Mouse (Mus musculus): Measurements from ENCODE around the gene Gm20388. TPM values are rescaled to one million over a fixed set of nuclear protein-coding genes. Genes with fewer than 3 reads are reported as not detected.

Gene Gm20388
- polyA plus RNA-seq, 1 experiment from 2014 or later, result not detected

- Histone ChIP-seq H3K4me1 (peaks cover 19% of the 10 kb centered on the region), H3K27me3 (no peaks in the 10 kb centered on the region), H3K36me3 (peaks cover 29% of the 10 kb centered on the region), H3K4me2 (no peak overlapping the region), H3K9ac (no peak overlapping the region), H3K4me3 (no peak overlapping the region), H3K27ac (no peak overlapping the region), H3K9me3 (no peaks in the 10 kb centered on the region)
- 83% methylated on average over 10 of the region's 10 CpGs for WGBS
- no peak for ATAC-seq (ENCODE audit: insufficient number of reproducible peaks, insufficient read depth, low FRiP score, low TSS enrichment, low read depth)
Observed at GRCm38 (mm10) chr8:122430058-122430636, 2519.5 kb downstream of the Gm20388 start.

- ATAC-seq (ENCODE audit: insufficient number of reproducible peaks, insufficient read depth, low FRiP score, low TSS enrichment, low read depth), result no peak
- no peak overlapping the region for H3K9ac ChIP-seq
- WGBS, result 86% methylated on average over 3 of the region's 3 CpGs
- no peak overlapping the region for H3K4me2 ChIP-seq
- H3K4me1 ChIP-seq, result peaks cover 19% of the 10 kb centered on the region
- H3K36me3 ChIP-seq, result peaks cover 30% of the 10 kb centered on the region
- no peak overlapping the region for H3K27ac ChIP-seq
- H3K9me3 ChIP-seq, result no peaks in the 10 kb centered on the region
- no peaks in the 10 kb centered on the region for H3K27me3 ChIP-seq
- no peak overlapping the region for H3K4me3 ChIP-seq
Observed at GRCm38 (mm10) chr8:122430646-122431045, 2520.0 kb downstream of the Gm20388 start.

GRCm38 (mm10) chr8:122431694-122432442, 2521.2 kb downstream of the Gm20388 start:
- peak overlapping the region; percentile 93 for H3K4me2 ChIP-seq
- H3K36me3 ChIP-seq, result peaks cover 37% of the 10 kb centered on the region
- peaks cover 19% of the 10 kb centered on the region for H3K4me1 ChIP-seq
- WGBS, result 37% methylated on average over 18 of the region's 18 CpGs
- ATAC-seq (ENCODE audit: insufficient number of reproducible peaks, insufficient read depth, low FRiP score, low TSS enrichment, low read depth), result no peak
- peak overlapping the region; percentile 58 for H3K4me3 ChIP-seq
- no peaks in the 10 kb centered on the region for H3K27me3 ChIP-seq
- no peaks in the 10 kb centered on the region for H3K9me3 ChIP-seq
- peak overlapping the region; percentile 84 for H3K9ac ChIP-seq
- 0 out of 2 replicates have a peak overlapping the region, but pooled peaks have one; percentile 44 for H3K27ac ChIP-seq

- Histone ChIP-seq H3K4me2 (peak within 1 kb of the TSS; percentile 93), H3K9ac (peak within 1 kb of the TSS; percentile 84), H3K27me3 (no peaks in the 10 kb centered on the region), H3K27ac (peak within 1 kb of the TSS; percentile 44), H3K4me1 (peaks cover 19% of the 10 kb centered on the region), H3K4me3 (peak within 1 kb of the TSS; percentile 58), H3K36me3 (peaks cover 42% of the 10 kb centered on the region), H3K9me3 (no peaks in the 10 kb centered on the region)
- 4% methylated on average over 45 of the region's 45 CpGs for WGBS
- ATAC-seq (ENCODE audit: insufficient number of reproducible peaks, insufficient read depth, low FRiP score, low TSS enrichment, low read depth), result peak; percentile 61
Observed at GRCm38 (mm10) chr8:122432443-122433268, 2522.0 kb downstream of the Gm20388 start, which contains the start of gene Cyba. Gene Cyba, minus strand, starts transcription at chr8:122432930.

GRCm38 (mm10) chr8:122433269-122433905, 2522.7 kb downstream of the Gm20388 start:
- ATAC-seq (ENCODE audit: insufficient number of reproducible peaks, insufficient read depth, low FRiP score, low TSS enrichment, low read depth), result no peak

GRCm38 (mm10) chr8:122435375-122435774, 2524.7 kb downstream of the Gm20388 start:
- Histone ChIP-seq H3K9ac (no peak overlapping the region), H3K9me3 (no peaks in the 10 kb centered on the region), H3K4me3 (no peak overlapping the region), H3K36me3 (peaks cover 63% of the 10 kb centered on the region), H3K4me1 (peaks cover 25% of the 10 kb centered on the region), H3K27me3 (no peaks in the 10 kb centered on the region), H3K4me2 (no peak overlapping the region), H3K27ac (no peak overlapping the region)
- 89% methylated on average over 6 of the region's 6 CpGs for WGBS
- ATAC-seq (ENCODE audit: insufficient number of reproducible peaks, insufficient read depth, low FRiP score, low TSS enrichment, low read depth), result no peak

More at GRCm38 (mm10) chr8:122433269-122433905, 2522.7 kb downstream of the Gm20388 start:
- peak overlapping the region; percentile 93 for H3K4me2 ChIP-seq
- no peaks in the 10 kb centered on the region for H3K27me3 ChIP-seq
- H3K4me3 ChIP-seq, result 0 out of 2 replicates have a peak overlapping the region, but pooled peaks have one; percentile 58
- 67% methylated on average over 11 of the region's 11 CpGs for WGBS
- peak overlapping the region; percentile 44; the same call in 1 of the 2 replicates for H3K27ac ChIP-seq
- no peak overlapping the region for H3K9ac ChIP-seq
- H3K36me3 ChIP-seq, result peaks cover 49% of the 10 kb centered on the region
- peaks cover 25% of the 10 kb centered on the region for H3K4me1 ChIP-seq
- H3K9me3 ChIP-seq, result no peaks in the 10 kb centered on the region

GRCm38 (mm10) chr8:122436146-122436545, 2525.5 kb downstream of the Gm20388 start:
- ATAC-seq (ENCODE audit: insufficient number of reproducible peaks, insufficient read depth, low FRiP score, low TSS enrichment, low read depth), result no peak
- no peak overlapping the region for H3K4me3 ChIP-seq
- no peak overlapping the region for H3K4me2 ChIP-seq
- H3K9ac ChIP-seq, result no peak overlapping the region
- 93% methylated on average over 9 of the region's 9 CpGs for WGBS
- H3K4me1 ChIP-seq, result peaks cover 25% of the 10 kb centered on the region
- H3K27ac ChIP-seq, result no peak overlapping the region
- no peaks in the 10 kb centered on the region for H3K9me3 ChIP-seq
- H3K27me3 ChIP-seq, result no peaks in the 10 kb centered on the region
- peaks cover 63% of the 10 kb centered on the region for H3K36me3 ChIP-seq

- no peak overlapping the region for H3K4me3 ChIP-seq
- H3K9me3 ChIP-seq, result no peaks in the 10 kb centered on the region
- H3K4me1 ChIP-seq, result peaks cover 22% of the 10 kb centered on the region
- no peak overlapping the region for H3K9ac ChIP-seq
- H3K27ac ChIP-seq, result no peak overlapping the region
- peaks cover 63% of the 10 kb centered on the region for H3K36me3 ChIP-seq
- H3K4me2 ChIP-seq, result no peak overlapping the region
- ATAC-seq (ENCODE audit: insufficient number of reproducible peaks, insufficient read depth, low FRiP score, low TSS enrichment, low read depth), result no peak
- no peaks in the 10 kb centered on the region for H3K27me3 ChIP-seq
- WGBS, result 88% methylated on average over 20 of the region's 20 CpGs
Observed at GRCm38 (mm10) chr8:122436586-122437125, 2526.0 kb downstream of the Gm20388 start.

GRCm38 (mm10) chr8:122437708-122438331, 2527.2 kb downstream of the Gm20388 start:
- 88% methylated on average over 13 of the region's 13 CpGs for WGBS
- H3K27ac ChIP-seq, result 0 out of 2 replicates have a peak overlapping the region, but pooled peaks have one; percentile 28
- H3K4me3 ChIP-seq, result no peak overlapping the region
- H3K9me3 ChIP-seq, result no peaks in the 10 kb centered on the region
- no peaks in the 10 kb centered on the region for H3K27me3 ChIP-seq
- peak overlapping the region; percentile 49; the same call in 1 of the 2 replicates for H3K9ac ChIP-seq
- peaks cover 23% of the 10 kb centered on the region for H3K4me1 ChIP-seq
- peaks cover 63% of the 10 kb centered on the region for H3K36me3 ChIP-seq
- H3K4me2 ChIP-seq, result no peak overlapping the region
- no peak for ATAC-seq (ENCODE audit: insufficient number of reproducible peaks, insufficient read depth, low FRiP score, low TSS enrichment, low read depth)

- Histone ChIP-seq H3K4me1 (peaks cover 19% of the 10 kb centered on the region), H3K27me3 (no peaks in the 10 kb centered on the region), H3K36me3 (peaks cover 51% of the 10 kb centered on the region), H3K4me2 (no peak overlapping the region), H3K9ac (no peak overlapping the region), H3K9me3 (no peaks in the 10 kb centered on the region), H3K27ac (no peak overlapping the region), H3K4me3 (no peak overlapping the region)
- no peak for ATAC-seq (ENCODE audit: insufficient number of reproducible peaks, insufficient read depth, low FRiP score, low TSS enrichment, low read depth)
- WGBS, result 93% methylated on average over 16 of the region's 16 CpGs
Observed at GRCm38 (mm10) chr8:122439336-122439735, 2528.7 kb downstream of the Gm20388 start.
